Mouse (Mus musculus) forebrain, embryonic 15.5 days (tissue): ENCODE measurements around the gene Ptbp1. TPM values are rescaled to one million over a fixed set of nuclear protein-coding genes. Genes with fewer than 3 reads are reported as not detected.

Experiments used
- ATAC-seq: fragments of 200-750 bp; cut with Nextera tagmentation; replicated peaks from 2 replicates; pipeline ENCODE4 v1.8.0; 2017; ENCODE audit warnings: mild to moderate bottlenecking, moderate TSS enrichment, moderate library complexity
- H3K27ac ChIP-seq: fragments of 300-500 bp; sonication (generic); replicated peaks from 2 replicates; pipeline ENCODE4 v1.5.1; 2015; ENCODE audit warnings: mild to moderate bottlenecking, inconsistent platforms
- H3K27me3 ChIP-seq: fragments of 300-500 bp; sonication (generic); 2 replicates; pipeline ENCODE4 v1.6.1; 2015; ENCODE audit warnings: inconsistent platforms
- H3K36me3 ChIP-seq: fragments of 300-500 bp; sonication (generic); 2 replicates; pipeline ENCODE4 v1.6.1; 2015; ENCODE audit warnings: mild to moderate bottlenecking, inconsistent platforms
- H3K4me1 ChIP-seq: fragments of 300-500 bp; sonication (generic); 2 replicates; pipeline ENCODE4 v1.6.1; 2015; ENCODE audit warnings: inconsistent platforms
- H3K4me2 ChIP-seq: fragments of 300-500 bp; sonication (generic); replicated peaks from 2 replicates; pipeline ENCODE4 v1.6.1; 2015; ENCODE audit warnings: mild to moderate bottlenecking, inconsistent platforms
- H3K4me3 ChIP-seq: fragments of 300-500 bp; sonication (generic); 2 replicates; pipeline ENCODE4 v1.5.1; 2015; ENCODE audit warnings: mild to moderate bottlenecking, inconsistent platforms
- H3K9ac ChIP-seq: fragments of 300-500 bp; sonication (generic); replicated peaks from 2 replicates; pipeline ENCODE4 v1.6.1; 2015; ENCODE audit warnings: mild to moderate bottlenecking, inconsistent platforms
- H3K9me3 ChIP-seq: fragments of 300-500 bp; sonication (generic); 2 replicates; pipeline ENCODE4 v1.6.1; 2016; ENCODE audit warnings: inconsistent platforms
- WGBS: fragments of 180-500 bp; shearing (Covaris S2); methylation state at CpG from one replicate; pipeline ENCODE4 v1.1.7; 2015; ENCODE audit warnings: mixed read lengths; 5-methylcytosine and 5-hydroxymethylcytosine counted together
- polyA plus RNA-seq: library from polyadenylated mRNA; unstranded; fragments of >200 nt; fragmentation: Nextera tagmentation; extraction: Ambion mirVana; gene quantifications from 2 replicates; pipeline ENCODE4 v1.2.1, GENCODE M21; 2015

Ptbp1 gene
- polyA plus RNA-seq, 1 experiment from 2014 or later: 108 TPM

GRCm38 (mm10) chr10:79819606-79820005 is 34.6 kb upstream of the Ptbp1 start:
- no peak overlapping the region for H3K4me3 ChIP-seq
- ATAC-seq: no peak
- H3K36me3 ChIP-seq: peaks cover 58% of the 10 kb centered on the region
- H3K4me1 ChIP-seq: no peaks in the 10 kb centered on the region
- H3K9me3 ChIP-seq: no peaks in the 10 kb centered on the region
- WGBS: 92% methylated on average over 17 of the region's 17 CpGs
- H3K27ac ChIP-seq: no peak overlapping the region
- H3K9ac ChIP-seq: no peak overlapping the region
- no peaks in the 10 kb centered on the region for H3K27me3 ChIP-seq
- H3K4me2 ChIP-seq: no peak overlapping the region

- 81% methylated on average over 8 of the region's 8 CpGs for WGBS
- Histone ChIP-seq H3K27me3 (no peaks in the 10 kb centered on the region), H3K4me2 (no peak overlapping the region), H3K9me3 (no peaks in the 10 kb centered on the region), H3K4me3 (no peak overlapping the region), H3K9ac (no peak overlapping the region), H3K36me3 (peaks cover 54% of the 10 kb centered on the region), H3K4me1 (no peaks in the 10 kb centered on the region), H3K27ac (no peak overlapping the region)
- ATAC-seq: no peak
These were observed 34.0 kb upstream of the Ptbp1 start for GRCm38 (mm10) chr10:79820277-79820676.

GRCm38 (mm10) chr10:79820782-79821181 is 33.4 kb upstream of the Ptbp1 start, which contains the start of gene Misp:
Misp (plus strand) TSS chr10:79820989.
- WGBS: 71% methylated on average over 11 of the region's 11 CpGs
- Histone ChIP-seq H3K4me3 (no peak within 1 kb of the TSS), H3K27ac (no peak within 1 kb of the TSS), H3K36me3 (peaks cover 49% of the 10 kb centered on the region), H3K9ac (no peak within 1 kb of the TSS), H3K4me1 (no peaks in the 10 kb centered on the region), H3K4me2 (no peak within 1 kb of the TSS), H3K9me3 (no peaks in the 10 kb centered on the region), H3K27me3 (no peaks in the 10 kb centered on the region)
- ATAC-seq: no peak

- WGBS: 90% methylated on average over 12 of the region's 12 CpGs
- H3K4me2 ChIP-seq: no peak overlapping the region
- H3K27ac ChIP-seq: no peak overlapping the region
- H3K9me3 ChIP-seq: no peaks in the 10 kb centered on the region
- no peaks in the 10 kb centered on the region for H3K27me3 ChIP-seq
- no peak overlapping the region for H3K4me3 ChIP-seq
- H3K4me1 ChIP-seq: no peaks in the 10 kb centered on the region
- ATAC-seq: no peak
- no peak overlapping the region for H3K9ac ChIP-seq
- peaks cover 39% of the 10 kb centered on the region for H3K36me3 ChIP-seq
These were observed 32.5 kb upstream of the Ptbp1 start for GRCm38 (mm10) chr10:79821731-79822130.

- no peak overlapping the region for H3K4me2 ChIP-seq
- WGBS: 37% methylated on average over 17 of the region's 17 CpGs
- no peak overlapping the region for H3K4me3 ChIP-seq
- no peak for ATAC-seq
- peaks cover 34% of the 10 kb centered on the region for H3K36me3 ChIP-seq
- no peak overlapping the region for H3K27ac ChIP-seq
- H3K27me3 ChIP-seq: no peaks in the 10 kb centered on the region
- no peaks in the 10 kb centered on the region for H3K9me3 ChIP-seq
- no peaks in the 10 kb centered on the region for H3K4me1 ChIP-seq
- no peak overlapping the region for H3K9ac ChIP-seq
These were observed 31.9 kb upstream of the Ptbp1 start for GRCm38 (mm10) chr10:79822372-79822771.

- Histone ChIP-seq H3K4me2 (no peak overlapping the region), H3K9me3 (no peaks in the 10 kb centered on the region), H3K4me3 (no peak overlapping the region), H3K27ac (no peak overlapping the region), H3K4me1 (no peaks in the 10 kb centered on the region), H3K27me3 (no peaks in the 10 kb centered on the region), H3K9ac (no peak overlapping the region), H3K36me3 (peaks cover 33% of the 10 kb centered on the region)
- ATAC-seq: no peak
- whole genome bisulfite sequencing: 81% methylated on average over 6 of the region's 6 CpGs
These were observed 31.2 kb upstream of the Ptbp1 start for GRCm38 (mm10) chr10:79823011-79823410.

- peaks cover 19% of the 10 kb centered on the region for H3K36me3 ChIP-seq
- H3K9me3 ChIP-seq: no peaks in the 10 kb centered on the region
- H3K4me3 ChIP-seq: no peak overlapping the region
- H3K4me2 ChIP-seq: no peak overlapping the region
- 73% methylated on average over 6 of the region's 6 CpGs for WGBS
- H3K9ac ChIP-seq: no peak overlapping the region
- no peaks in the 10 kb centered on the region for H3K27me3 ChIP-seq
- H3K27ac ChIP-seq: no peak overlapping the region
- no peaks in the 10 kb centered on the region for H3K4me1 ChIP-seq
- ATAC-seq: no peak
These were observed 29.8 kb upstream of the Ptbp1 start for GRCm38 (mm10) chr10:79824413-79824812.

GRCm38 (mm10) chr10:79831583-79831982 is 22.6 kb upstream of the Ptbp1 start:
- Histone ChIP-seq H3K9me3 (no peaks in the 10 kb centered on the region), H3K27me3 (no peaks in the 10 kb centered on the region), H3K4me3 (no peak overlapping the region), H3K4me2 (no peak overlapping the region), H3K27ac (no peak overlapping the region), H3K9ac (0 out of 2 replicates have a peak overlapping the region, but pooled peaks have one; percentile 1), H3K4me1 (peaks cover 3% of the 10 kb centered on the region; the same call in 1 of the 2 replicates), H3K36me3 (no peaks in the 10 kb centered on the region)
- WGBS: 90% methylated on average over 3 of the region's 3 CpGs
- ATAC-seq: no peak

GRCm38 (mm10) chr10:79832026-79832785 is 22.0 kb upstream of the Ptbp1 start:
- WGBS: 60% methylated on average over 7 of the region's 7 CpGs
- peaks cover 3% of the 10 kb centered on the region; the same call in 1 of the 2 replicates for H3K4me1 ChIP-seq
- H3K4me3 ChIP-seq: no peak overlapping the region
- no peak for ATAC-seq
- no peaks in the 10 kb centered on the region for H3K27me3 ChIP-seq
- H3K27ac ChIP-seq: no peak overlapping the region
- H3K9ac ChIP-seq: 0 out of 2 replicates have a peak overlapping the region, but pooled peaks have one; percentile 1
- no peaks in the 10 kb centered on the region for H3K9me3 ChIP-seq
- no peak overlapping the region for H3K4me2 ChIP-seq
- no peaks in the 10 kb centered on the region for H3K36me3 ChIP-seq

- Histone ChIP-seq H3K4me3 (no peak overlapping the region), H3K36me3 (no peaks in the 10 kb centered on the region), H3K9me3 (no peaks in the 10 kb centered on the region), H3K27me3 (no peaks in the 10 kb centered on the region), H3K4me2 (no peak overlapping the region), H3K4me1 (peaks cover 3% of the 10 kb centered on the region; the same call in 1 of the 2 replicates), H3K9ac (no peak overlapping the region), H3K27ac (no peak overlapping the region)
- 76% methylated on average over 9 of the region's 9 CpGs for WGBS
- ATAC-seq: no peak
These were observed 21.4 kb upstream of the Ptbp1 start for GRCm38 (mm10) chr10:79832786-79833181.

- H3K9ac ChIP-seq: no peak overlapping the region
- H3K4me2 ChIP-seq: no peak overlapping the region
- H3K27ac ChIP-seq: no peak overlapping the region
- H3K4me3 ChIP-seq: no peak overlapping the region
- peak; percentile 66 for ATAC-seq
- no peaks in the 10 kb centered on the region for H3K27me3 ChIP-seq
- peaks cover 3% of the 10 kb centered on the region; the same call in 1 of the 2 replicates for H3K4me1 ChIP-seq
- H3K36me3 ChIP-seq: no peaks in the 10 kb centered on the region
- H3K9me3 ChIP-seq: no peaks in the 10 kb centered on the region
- 24% methylated on average over 9 of the region's 9 CpGs for WGBS
These were observed 19.3 kb upstream of the Ptbp1 start for GRCm38 (mm10) chr10:79834769-79835398.

- no peak overlapping the region for H3K27ac ChIP-seq
- H3K4me3 ChIP-seq: no peak overlapping the region
- no peaks in the 10 kb centered on the region for H3K36me3 ChIP-seq
- WGBS: 97% methylated on average over 3 of the region's 3 CpGs
- H3K4me2 ChIP-seq: no peak overlapping the region
- no peaks in the 10 kb centered on the region for H3K9me3 ChIP-seq
- no peak overlapping the region for H3K9ac ChIP-seq
- H3K27me3 ChIP-seq: no peaks in the 10 kb centered on the region
- peaks cover 13% of the 10 kb centered on the region for H3K4me1 ChIP-seq
- ATAC-seq: no peak
These were observed 17.3 kb upstream of the Ptbp1 start for GRCm38 (mm10) chr10:79836918-79837317.
